Mouse (Mus musculus) cerebellum, adult 9-11 months (tissue): ENCODE results near the gene Stxbp1.

Source experiments
- DNase-seq: peaks from one replicate; pipeline ENCODE4 v3.0.0; 2022

Gene Stxbp1

GRCm38 (mm10) chr2:32846805-32847467 lies at the start of gene Stxbp1:
Gene Stxbp1 (minus strand): TSS chr2:32847245.
- DNase-seq: peak; percentile 95

GRCm38 (mm10) chr2:32896507-32897147 lies 49.6 kb upstream of the Stxbp1 start:
- DNase-seq: no peak

GRCm38 (mm10) chr2:32895606-32896106 lies 48.6 kb upstream of the Stxbp1 start:
- no peak for DNase-seq

DNA sequence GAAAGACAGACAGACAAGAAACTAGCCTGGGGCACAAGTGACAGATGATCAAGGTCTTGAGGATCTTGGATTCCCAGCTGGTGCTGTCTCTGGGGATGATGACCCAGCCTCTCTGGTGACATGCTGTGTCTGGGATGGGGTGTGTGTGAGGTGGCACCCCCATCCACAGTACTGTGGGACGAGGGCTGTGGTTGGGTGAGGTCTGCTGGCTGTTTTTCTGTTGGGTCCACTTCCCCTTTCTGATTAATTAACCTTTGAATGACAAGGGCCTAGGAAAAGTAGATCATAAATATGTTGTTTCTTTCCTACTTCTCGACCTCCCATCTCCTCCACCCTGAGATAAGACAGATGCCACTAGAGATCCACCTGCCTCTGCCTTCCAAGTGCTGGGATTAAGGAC lies 47.1 kb upstream of the Stxbp1 start:
- DNase-seq: no peak

GRCm38 (mm10) chr2:32892490-32892889 lies 45.4 kb upstream of the Stxbp1 start:
- DNase-seq: no peak

DNA sequence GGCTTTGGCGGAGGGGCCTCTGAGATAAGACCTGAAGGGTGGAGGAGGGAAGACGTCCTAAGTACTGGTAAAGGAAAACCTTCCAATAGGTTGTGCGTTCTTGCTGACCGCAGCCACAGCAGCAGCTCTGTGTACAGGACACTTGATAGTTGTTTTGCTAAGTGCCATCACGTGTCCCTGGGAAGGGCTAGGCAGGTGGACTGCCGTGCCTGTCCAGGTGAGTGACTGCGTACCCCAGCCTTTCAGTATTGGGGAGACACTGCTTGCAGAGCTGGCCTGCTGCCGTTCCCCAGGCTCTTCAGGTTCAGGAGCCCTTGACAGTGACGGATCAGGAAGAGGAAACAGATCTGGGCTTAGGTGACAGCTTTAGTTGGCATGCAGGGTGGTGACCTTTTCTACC lies 44.2 kb upstream of the Stxbp1 start:
- no peak for DNase-seq

DNA sequence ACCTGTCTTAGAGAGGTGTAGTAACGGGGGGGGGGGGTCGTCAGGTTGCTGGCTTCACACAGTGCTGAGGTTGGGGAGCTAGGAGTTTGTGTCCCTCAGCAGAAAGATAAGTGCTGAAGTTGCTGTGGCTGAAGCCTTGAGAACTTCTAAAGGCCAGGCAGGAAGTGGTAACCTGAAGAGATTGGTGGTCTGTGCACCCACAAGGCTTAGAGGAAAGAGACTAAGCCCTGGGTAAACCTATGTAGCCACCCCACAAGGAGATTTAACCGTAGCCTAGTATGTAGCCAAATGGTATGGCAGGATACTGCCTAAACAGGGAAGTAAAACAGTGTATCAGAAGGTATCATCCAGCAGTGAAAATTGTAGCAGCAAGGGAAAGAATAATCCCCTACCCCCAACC lies 43.2 kb upstream of the Stxbp1 start:
- DNase-seq: no peak

- DNase-seq: no peak
Observed at GRCm38 (mm10) chr2:32888551-32888950, 41.5 kb upstream of the Stxbp1 start.

- DNase-seq: no peak
Observed at GRCm38 (mm10) chr2:32888029-32888428, 41.0 kb upstream of the Stxbp1 start.

GRCm38 (mm10) chr2:32884745-32885144 lies 37.7 kb upstream of the Stxbp1 start:
- DNase-seq: no peak

GRCm38 (mm10) chr2:32882283-32883043 lies 35.4 kb upstream of the Stxbp1 start:
- DNase-seq: no peak

- DNase-seq: no peak
Observed at GRCm38 (mm10) chr2:32881723-32882122, 34.7 kb upstream of the Stxbp1 start.

DNA sequence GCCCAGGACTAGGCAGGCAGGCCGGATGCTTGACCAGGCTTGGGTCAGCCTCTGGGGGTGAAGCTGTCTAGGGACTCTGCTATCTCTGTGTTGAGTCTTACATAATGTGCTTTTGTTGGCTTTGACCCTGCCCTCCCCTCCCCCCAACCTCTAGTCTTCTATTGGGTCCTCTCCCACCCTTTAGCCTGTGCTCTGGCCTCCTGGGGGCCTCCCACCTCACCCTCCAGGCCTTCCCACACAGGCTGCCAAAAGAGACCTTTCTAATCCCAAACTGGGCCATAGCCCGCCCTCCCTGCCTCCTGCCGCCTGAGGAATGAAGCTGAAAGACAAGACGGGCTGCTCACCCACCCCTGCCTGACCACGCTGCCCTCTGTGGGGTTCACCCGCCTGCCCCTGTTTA lies 34.0 kb upstream of the Stxbp1 start:
- DNase-seq: no peak

DNA sequence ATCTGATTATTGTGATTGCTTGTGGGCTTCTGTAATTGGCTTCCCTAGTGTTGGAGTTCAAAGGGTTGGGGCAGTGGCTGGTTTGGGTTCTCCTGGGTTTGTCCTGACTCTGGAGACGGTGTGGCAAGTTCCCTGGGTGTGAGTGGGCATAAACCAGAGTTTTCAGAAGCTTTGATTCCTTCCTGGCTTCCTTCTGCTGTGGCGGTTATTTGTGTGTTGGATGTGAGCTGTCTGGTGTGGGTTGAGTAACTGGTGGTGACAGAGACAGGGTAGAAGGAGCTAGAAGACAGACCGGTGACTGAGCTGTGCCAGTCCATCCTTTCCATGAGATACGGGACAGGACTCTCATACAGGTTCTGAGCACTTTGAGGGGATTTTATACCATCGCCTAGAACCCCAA lies 32.5 kb upstream of the Stxbp1 start:
- DNase-seq: no peak

- no peak for DNase-seq
Observed at GRCm38 (mm10) chr2:32878396-32878795, 31.4 kb upstream of the Stxbp1 start.

DNA sequence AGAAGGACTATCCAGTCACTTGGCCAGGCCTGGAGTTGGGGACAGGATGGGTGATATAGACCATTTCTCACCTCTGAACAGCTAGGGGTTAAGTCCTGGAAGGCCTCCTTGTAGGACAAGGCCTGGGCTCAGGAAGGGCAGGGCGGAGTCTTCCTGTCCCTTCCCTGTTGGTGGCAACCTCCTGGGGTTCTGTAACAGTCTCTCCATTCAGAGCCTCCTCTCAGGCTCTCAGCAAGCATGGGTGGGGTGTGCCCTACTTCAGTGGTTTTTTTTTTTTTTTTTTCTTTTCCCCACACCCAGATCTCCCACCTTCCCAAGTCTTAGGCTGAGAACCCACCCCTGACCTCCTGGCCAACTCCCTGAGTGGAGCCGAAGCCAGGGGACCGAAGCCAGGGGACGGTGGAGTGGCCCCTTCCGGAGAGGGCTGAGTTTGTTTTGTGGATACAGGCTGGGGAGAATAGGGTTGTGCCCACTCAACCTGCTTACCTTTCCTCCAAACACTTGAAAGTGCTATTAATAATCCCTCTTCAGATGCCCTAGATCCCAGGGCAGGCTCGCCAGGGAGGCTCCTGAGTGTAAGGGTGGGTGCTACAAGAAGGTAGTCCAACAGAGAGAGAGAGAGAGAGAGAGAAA lies 30.8 kb upstream of the Stxbp1 start:
- DNase-seq: no peak

DNA sequence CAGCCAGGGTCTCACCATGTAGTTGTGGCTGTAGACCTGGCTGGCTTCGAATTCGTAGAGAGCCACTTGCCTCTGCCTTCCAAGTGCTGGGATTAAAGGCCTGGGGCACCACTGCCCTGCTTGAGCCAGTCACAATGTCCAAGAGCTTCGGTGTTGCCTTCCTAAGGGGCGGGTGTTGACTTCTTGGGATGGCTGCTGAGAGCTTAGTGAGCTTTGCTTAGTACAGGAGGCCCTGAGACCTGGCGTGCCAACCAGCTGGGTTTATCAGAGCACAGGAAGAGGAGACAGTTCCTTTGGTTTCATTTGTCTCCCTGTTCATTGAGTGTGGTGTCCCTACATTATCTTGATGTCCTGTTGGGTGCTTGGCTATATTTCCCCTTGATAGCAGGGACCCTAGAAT lies 30.3 kb upstream of the Stxbp1 start:
- DNase-seq: no peak

DNA sequence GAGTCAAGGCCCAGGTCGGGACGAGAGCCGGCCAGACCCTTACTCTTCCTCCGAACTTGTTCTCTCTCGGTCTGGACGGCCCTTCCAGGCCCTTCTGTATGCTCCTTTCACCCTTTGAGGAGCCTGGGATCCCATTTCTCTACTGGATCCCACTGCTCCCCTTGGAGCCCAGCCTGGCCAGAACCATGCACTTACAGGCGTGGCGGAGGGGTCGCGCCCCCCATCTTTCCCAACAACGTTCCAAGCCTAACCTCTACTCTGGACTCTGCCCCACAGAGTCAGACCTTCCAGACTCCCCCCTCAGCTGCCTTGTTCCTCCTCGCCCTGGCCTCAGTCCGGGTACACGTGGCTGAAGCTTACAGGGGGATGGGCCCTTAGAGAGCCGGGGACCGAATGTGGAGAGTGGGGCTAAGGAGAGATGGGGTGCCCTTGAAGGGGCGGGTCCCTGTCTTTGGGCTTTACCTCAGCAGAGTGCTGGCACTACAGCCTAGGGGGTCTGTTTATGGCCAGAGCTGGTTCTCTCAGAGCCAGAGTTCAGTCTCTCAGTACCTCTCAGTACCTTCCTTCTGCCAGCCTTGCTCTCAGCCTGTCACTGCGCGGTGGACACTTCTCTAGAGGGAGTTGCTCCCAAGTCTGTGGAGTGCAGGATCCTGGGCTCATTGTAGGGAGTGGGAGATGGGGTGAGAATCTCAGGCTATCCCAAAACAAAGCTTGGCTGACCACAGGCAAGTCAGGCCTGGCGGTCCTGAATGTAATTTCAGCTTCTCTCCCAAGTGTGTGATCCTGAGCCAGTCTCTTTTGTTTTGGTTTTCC lies 29.7 kb upstream of the Stxbp1 start:
- no peak for DNase-seq

DNA sequence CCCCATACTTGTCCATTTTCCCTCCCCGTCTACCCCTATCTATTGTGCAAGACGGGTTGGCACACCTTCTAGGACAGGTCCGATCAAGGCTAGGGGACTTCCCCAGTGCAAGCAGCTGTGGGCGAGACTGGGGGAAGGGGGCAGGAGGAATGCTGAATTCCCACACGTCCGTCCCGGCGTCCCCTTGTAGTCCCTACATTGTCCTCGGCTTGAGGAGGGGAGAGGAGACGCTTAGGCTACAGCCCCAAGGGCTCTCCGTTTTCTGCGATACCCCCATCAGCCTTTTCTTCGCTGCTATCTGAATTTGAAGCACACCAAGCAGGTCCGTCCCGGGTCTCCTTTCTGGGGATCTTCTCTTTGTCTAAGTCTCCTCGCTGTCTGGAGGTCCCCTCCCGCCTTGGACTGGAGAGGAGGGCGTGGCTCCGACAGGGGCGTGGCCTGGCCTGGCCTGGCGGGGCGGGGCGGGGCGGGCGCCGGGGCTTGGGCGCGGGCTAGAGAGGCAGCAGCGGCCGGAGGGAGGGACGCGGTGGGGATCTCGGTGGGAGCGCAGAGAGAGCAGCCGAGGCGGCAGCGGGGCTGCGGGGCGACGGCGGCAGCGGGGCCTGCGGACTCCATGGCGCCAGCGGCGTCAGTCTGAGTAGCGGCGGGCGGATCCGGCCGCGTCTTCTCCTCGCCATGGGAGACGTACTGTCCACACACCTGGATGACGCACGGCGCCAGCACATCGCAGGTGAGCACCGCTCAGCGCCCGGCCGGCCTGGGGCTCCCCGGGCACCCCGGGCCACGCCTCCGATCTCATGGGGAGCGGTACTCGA lies 28.8 kb upstream of the Stxbp1 start, which contains the start of gene Fam129b:
Gene Fam129b (plus strand): TSS at position 440 of the 815 bp plus-strand sequence.
- DNase-seq: peak; percentile 78

DNA sequence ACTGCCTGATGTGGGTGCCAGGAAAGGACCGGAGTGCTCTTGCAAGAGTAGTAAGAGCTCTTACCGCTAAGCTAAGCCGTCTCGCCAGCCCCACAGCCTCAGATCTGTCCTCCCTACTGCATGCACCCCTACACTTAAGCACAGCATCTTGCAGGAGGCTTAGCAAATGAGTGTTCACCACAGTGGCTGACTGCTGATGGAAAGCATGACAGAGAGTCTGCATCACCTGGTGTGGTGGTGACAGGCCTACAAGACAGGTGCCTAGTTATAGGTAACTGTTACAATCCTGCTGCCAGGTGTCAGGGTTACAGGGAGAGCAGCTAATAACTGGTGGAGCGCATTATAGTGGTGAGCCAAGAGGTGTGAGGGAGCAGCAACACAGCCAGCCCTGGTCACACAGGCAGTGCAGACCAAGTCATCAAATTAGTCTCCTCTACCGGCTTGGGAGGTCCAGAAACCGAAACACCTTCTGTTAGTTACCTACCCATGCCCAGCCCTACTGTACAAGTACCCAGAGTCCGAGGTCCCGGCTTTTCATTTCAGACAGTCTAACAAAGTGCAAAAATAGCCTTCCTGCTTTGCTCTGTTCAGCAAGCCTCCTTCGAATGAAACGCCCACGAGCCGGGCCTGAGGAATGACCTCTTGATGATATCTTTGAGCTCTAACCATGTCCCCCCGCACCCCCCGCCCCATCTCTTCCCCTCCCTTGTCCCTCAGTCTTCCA lies 28.1 kb upstream of the Stxbp1 start:
- no peak for DNase-seq

- no peak for DNase-seq
Observed at GRCm38 (mm10) chr2:32874070-32874469, 27.0 kb upstream of the Stxbp1 start.
